Mouse (Mus musculus) gastrocnemius, postnatal 4 days (tissue): ENCODE measurements around the gene Piwil1. TPM values are rescaled to one million over a fixed set of nuclear protein-coding genes. Genes with fewer than 3 reads are reported as not detected.
"Not testable (repeated sequence)": the region's sequence is repeated elsewhere in the genome, so short reads cannot be mapped to it uniquely, and the experiment has no call there.

Source experiments
- DNase-seq, 2 experiments: peaks; one replicate each; pipeline ENCODE4 v3.0.0; 2021 to 2022; ENCODE audit warnings: low spot score in 2 of 2, mixed read lengths in 2 of 2
- total RNA-seq, 2 experiments: library from RNA; stranded (reverse); gene quantifications; 2 replicates each; pipeline ENCODE4 v1.2.3; 2021

The Piwil1 gene
- total RNA-seq, 2 experiments from 2014 or later: 0.05 to 0.12 TPM

DNA sequence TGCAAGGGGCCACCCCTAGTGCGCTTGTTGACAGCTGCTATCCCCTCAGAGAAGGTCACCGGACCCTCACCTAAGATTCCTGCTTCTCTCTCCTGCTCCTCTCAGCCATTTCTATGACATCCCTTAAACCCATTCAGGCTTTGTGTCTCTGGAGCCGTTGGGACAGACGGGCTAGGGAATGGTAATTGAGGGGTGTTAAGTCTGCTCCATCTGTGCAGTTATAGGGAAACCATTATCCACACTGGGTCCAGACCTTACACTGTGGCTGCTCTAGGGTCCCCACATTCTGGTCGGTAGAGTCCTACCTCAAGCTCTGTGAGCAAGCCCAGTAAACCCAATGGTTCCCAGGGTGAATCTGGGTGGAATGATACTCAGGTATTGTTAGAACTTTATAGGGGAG, 6.6 kb downstream of the Piwil1 start:
- DNase-seq: no peak

DNA sequence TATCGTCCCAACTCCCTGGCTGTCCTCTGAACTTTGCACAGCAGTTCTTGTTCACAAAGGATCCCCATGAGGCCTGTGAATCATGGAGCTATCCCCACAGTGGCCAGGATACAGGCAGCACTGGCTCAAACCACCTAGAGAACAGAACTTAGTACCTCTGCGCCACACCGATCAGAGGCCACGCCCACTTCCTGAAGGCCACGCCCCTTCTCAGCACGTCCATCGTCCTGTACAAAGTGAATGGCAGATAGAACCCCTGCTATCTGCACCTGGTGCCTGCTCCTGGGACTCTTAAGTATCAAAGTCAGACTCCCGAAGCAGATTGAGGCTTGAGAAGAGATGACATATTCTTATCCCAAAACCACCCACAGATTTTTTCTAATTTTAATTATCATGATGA, 8.3 kb downstream of the Piwil1 start:
- no peak for DNase-seq

DNA sequence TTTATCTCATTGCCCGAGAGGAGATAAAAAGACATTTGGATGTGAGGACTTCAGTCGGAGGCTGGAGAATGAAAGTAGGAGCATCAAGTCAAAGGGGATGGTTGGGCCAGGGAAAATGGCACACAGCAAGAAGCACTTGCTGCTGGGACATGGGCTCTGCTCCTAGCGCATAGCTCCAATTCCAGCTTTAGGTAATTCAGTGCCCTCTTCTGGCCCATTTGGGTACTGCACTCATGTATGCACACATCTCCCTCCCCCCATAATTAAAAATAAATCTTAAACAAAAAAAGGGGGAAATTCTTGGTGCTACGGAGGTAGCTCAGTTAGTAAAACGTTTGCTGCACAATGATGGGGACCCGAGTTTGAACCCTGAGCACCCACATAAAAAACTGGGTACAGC, 9.5 kb downstream of the Piwil1 start:
- no peak for DNase-seq

DNA sequence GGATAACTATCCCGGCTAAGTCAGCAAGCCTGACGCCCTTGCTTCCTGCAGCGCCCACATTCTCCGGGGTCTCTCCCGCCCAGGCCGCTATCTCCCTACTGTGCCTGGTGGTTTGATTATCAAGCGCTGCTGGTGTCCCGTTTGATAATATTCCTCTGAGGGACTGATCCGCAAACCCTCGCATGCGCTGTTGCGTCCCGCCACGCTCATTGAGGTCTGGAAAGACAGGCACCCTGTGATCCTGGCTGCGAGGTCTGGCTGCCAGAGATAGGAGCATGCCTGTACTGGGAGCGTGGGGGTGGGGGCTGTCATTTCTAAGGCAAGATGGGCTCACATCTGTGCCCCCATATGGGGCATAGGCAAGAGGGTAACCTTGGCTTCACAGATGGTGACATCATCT, 12.8 kb downstream of the Piwil1 start:
- DNase-seq: no peak

DNA sequence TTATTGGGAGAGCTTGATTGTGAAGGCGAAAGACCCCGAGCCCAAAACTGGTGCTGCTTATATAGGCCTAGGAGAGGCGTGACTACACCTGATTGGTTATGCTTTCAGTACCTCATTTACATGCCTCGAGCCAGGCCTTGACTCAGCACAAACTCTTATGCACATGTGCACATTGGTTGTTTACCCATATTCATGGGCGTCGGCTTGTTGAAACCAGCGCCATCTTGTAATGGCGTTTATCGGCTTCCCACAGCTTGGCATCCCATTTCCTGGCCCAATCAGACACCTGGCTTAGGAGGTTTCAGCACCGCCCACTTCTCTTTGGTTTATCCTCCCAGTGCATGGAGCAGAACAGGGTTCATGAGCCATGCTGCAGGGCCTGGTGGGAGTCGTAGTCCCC, 18.1 kb downstream of the Piwil1 start:
- DNase-seq: not testable (repeated sequence)

DNA sequence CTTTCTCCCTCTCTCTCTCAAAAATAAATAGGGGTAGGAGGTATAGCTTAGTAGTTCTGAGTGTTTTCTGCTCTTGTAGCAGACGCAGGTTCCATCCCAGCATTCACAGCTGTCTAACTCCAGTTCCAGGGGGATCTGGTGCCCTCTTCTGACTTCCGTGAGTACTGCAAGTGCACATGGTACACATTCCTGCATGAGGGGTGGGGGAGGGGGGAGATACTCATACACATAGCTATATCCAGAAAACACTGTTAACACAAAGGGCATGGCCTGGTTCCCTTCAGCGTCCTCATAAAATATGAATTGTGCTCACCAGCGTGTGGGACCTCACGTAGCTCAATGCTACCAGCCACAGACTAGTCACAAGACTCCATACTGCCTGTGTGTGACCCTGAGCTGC, 27.0 kb downstream of the Piwil1 start:
- no peak for DNase-seq

DNA sequence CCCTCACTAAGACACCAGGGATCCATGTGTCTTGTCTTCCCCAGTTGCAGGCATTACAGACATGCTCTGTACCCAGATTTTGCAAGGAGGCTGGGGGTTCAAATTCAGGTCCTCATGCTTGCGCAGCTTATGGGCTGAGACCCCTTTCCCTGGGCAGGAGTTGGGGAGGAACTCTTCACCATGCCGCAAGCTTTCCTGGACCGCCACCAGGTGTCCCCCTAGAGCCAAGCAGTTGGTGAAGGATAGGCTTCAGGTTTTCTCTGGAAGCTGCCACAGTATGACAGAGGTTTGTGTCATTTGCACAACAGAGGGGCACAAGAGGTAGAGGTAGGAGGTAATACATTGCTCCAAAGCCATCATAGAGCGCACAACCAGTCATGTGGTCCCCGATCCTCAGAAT, 28.3 kb downstream of the Piwil1 start:
- no peak for DNase-seq

DNA sequence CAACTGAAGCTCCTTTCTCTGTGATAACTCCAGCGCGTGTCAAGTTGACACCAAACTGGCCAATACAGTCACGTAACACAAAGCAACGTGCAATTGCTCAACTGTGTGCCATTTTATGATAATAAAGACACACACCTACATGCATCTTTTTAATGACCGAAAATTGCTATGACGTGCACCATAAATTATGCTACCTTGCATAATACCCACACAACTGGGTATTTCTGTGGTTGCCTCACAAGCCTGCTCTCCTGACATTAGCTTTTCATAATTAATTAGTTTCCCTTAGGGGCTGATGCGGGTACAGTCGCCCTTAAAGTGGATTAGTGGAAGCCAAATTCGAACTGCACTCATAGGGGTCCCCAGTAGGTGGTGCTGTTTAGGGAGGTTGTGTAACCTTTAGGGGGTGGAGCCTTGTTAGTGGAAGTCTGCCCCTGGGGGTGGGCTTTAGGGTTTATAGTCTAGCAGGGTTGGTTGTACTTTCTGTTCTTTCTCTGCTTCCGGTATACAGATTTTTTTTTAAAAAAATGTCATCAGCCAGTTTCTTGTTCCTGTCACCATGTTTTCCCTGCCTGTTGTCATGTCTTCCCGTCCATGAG, 30.2 kb downstream of the Piwil1 start:
- DNase-seq: no peak

DNA sequence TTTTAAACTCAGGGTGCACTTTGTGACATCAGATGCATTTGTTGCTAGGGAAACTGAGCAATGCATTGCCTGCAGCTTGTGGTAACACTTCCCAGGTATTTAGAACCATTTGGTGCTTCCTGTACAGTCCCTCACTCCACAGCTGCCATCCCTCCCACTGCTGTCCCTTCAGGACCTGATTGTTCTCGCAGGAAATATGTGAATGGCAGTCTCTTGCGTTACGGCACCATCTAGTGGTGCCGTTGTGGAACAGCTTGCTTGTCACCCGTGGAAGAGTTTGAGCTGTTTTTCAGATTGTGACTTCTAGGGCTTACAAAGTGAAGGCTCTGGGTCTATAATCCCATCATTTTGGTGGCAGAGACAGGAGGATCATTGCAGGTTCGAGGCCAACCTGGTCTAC, 31.6 kb downstream of the Piwil1 start:
- peak in 1 of 2 experiments; percentile 33 for DNase-seq

DNA sequence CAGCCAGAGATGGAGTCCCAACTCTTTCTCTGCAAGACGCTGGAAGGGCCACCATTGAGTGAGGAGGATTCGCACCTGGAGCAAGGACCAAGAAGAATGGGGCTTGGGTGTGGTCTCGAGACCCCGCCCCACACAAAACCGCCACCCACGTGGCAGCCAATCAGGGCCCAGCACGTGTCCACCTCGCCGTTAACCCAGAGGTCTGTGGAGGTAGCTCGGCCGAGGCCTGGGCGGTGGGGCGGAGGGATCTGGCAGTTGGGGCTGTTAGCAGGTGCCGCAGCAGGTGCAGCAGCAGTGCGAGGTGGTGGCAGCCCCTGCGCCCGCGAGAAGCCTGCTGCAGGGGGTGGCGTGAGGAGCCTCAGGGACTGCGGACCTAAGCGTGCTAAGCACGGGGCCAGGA, 33.6 kb downstream of the Piwil1 start:
- no peak for DNase-seq

DNA sequence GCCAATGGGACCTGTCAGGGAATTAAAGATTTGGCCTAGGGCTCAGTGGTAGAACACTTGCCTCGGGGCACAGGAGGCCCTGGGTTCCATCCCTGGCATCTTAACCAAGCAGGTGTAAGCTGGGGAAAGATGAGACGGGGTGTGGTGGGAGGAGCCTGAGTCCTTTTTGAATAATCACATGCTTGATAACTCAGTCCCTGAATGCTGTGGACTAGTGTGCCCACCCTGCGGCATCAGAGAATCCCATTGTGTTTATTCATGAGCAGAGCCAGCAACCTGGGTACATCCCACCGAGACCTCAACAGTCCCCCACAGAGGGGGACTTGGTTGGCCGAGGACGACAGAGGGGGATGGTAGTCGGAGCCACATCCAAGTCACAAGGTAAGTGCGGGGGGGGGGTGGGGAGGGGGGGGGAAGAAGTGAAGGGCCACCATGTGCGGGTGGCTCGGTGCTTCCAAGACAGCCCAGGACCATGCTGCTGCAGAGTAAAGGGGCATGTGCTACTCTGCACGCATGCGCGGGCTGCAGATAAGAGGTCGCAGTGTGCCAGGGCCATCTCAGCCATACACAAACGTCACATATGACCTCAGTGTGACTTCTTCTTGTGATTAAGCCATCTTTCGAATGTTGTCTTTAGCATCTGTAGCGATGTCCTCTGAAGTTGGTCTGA, 37.0 kb downstream of the Piwil1 start:
- no peak for DNase-seq

DNA sequence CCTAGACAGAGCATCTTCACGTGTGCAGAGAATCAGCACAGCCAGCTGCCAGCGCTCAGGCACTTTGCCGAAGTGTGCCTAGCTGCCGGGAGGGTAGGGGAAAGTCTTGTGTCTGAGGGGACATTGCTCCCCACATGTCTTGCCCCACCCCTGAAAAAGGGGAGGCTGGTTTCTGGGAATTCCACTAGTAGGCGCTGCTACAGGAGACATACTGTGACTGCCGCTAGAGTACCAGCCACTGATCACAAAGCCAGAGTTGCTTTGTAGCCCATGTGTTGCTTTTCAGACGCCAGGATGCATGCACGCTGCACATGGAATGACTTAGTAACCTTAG, 37.5 kb downstream of the Piwil1 start:
- no peak for DNase-seq

DNA sequence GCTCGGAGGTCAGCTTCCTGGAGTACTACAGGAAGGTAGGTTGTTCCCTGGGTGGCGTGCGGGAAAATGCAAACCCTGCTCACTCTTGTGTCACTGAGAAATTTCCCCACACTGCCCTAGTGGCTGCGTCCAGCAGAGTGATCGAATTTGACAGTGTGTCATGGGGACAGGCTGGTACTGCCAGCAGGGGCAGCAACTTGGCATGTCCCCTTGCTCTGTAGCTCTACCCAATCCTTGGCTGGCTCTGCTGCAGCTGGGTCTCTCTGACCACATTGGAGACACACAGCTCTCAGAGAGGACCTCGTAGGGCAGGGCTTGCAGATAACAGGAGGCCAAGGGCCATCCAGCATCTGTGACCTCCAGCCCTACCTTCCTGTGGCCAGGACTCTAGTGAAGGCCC, 42.0 kb downstream of the Piwil1 start:
- no peak for DNase-seq

DNA sequence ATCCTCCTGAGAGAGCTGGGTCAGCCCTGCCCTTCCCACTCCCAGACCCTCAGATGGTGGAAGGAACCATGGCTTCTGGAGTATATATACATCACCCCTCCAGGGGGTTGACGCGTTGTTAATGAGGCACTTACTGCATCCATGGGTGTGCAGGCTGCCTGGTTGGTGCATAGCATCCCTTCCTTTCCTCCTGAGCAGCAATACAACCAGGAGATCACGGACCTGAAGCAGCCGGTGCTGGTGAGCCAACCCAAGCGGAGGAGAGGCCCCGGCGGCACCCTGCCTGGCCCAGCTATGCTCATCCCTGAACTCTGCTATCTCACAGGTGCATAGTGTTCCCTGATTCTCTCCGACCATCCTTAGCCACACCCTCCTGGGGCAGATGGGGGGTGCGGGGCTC, 42.9 kb downstream of the Piwil1 start:
- no peak for DNase-seq

DNA sequence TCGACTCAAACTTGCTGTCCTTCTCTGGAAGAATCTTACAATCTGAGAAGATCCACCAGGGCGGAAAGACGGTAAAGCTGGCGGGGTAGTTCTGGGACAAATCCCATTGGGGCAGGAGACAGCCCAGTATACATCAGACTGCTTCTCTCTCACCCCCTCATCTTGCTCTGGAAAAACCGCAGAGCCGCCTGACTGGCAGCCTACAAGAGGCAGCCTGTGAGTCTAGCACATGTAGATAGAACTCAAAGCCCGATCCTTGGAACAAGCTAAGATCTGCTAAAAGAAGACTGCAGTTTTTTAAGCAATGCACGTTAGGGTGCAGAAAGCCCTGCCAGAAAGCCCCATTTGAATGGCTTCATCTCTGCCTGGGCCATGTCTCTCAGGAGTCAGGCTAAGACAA, 43.9 kb downstream of the Piwil1 start:
- no peak for DNase-seq

DNA sequence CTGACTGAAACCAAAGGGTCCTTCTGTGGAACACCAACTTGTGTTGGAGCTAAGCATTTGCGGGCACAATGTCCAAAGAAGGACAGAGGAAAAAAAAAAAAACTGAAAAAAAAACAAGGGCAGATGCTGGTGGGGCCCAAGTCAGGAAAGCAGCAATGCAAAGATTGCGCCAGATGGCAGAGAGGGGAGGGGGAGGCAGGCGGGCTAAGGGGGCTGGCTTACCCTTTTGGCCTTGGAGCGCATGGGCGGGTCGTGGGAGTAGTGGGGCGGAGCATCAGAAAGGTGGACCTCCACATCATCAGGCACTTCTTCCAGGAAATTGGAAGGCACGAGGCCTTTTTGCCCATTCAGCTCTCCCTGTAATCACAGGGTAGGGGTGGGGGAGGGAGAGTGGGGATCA, 58.8 kb downstream of the Piwil1 start:
- no peak for DNase-seq

DNA sequence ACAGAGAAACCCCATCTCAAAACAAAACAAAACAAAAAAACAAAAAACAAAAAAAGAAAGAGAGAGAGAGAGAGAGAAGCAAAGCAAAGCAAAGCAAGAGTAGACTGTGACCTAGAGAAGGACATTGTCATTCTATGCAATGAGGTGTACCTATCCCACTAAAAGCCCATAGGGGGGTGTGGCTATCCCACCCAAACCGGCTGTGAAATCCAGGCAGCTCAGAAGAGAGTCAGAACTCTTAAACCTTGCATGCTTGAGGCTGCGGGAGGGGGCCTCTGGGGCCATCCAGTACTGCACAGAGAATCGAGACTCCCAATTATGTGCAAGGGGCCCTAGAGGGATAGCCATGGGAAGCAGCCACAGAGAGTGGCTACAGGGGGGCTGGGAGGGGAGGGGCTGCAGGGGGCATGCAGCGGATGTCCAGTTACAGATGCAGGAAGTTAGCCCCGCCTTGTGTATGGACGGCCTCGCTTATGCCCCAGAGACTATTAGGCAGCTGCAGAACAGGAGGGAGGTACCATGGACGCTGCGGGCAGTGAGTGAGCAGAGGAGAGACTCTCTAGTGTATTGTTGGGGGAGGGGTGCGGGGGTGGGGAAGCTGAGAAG, 66.8 kb downstream of the Piwil1 start:
- DNase-seq: no peak

DNA sequence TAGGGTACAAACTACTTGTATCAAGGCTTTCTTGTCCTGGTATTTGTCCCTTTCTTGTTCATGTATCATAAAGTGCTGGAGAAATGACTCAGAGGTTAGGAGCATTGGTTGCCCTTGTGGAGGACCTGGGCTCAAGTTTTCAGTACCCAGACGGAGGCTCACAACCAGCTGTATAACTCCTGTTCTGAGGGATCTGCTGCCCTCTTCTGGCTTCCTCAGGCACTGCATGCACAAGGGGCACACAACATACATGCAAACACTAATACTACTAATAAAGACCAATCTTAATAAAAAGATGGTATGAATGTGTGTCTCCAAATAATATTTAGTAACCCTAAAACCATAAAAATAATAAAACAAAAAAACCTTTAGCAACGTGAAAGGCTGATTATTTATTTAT, 74.1 kb downstream of the Piwil1 start:
- no peak for DNase-seq

DNA sequence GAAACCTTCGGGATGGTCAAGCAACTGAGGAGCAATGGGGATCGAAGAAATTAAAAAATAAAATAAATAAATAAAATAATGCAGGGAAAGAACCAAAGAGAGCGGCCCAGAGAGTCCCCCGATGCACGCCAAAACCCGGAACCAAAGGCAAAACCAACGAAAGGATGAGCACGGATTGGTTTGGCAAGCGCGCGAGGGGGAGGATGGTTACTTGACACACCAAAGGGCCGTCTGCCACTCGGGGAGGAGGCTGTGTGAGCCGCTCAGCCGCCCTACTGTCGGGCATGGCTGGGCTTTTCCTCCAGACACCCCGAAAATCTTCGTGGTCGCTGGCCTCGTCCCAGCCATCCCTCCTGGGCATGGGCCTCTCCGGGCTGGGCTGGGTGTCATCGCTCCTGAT, 79.3 kb downstream of the Piwil1 start:
- DNase-seq: no peak

DNA sequence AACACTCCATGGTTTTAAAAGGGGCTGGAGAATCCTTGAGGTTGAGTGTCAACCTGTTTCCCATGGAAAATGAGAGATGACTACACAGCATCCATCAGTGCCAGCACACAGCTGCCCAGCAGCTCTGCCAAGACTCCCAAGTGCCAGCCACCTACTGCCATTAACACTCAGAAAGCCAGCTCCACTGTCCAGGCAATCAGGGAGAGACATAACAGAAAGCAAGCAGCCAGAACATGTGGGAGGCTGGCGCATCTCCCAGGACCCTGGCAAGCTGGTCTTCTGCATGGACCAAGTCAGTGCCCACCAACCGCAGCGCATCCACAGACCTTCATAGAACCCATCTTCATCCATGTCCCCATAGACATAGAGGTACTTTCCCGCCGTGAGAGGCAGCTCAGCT, 98.3 kb downstream of the Piwil1 start:
- DNase-seq: no peak
